Mouse (Mus musculus): ENCODE data around the gene Tmem94. TPM values are rescaled to one million over a fixed set of nuclear protein-coding genes. Genes with fewer than 3 reads are reported as not detected.

Gene Tmem94
- total RNA-seq, 1 experiment from 2014 or later: 23.2 TPM

DNA sequence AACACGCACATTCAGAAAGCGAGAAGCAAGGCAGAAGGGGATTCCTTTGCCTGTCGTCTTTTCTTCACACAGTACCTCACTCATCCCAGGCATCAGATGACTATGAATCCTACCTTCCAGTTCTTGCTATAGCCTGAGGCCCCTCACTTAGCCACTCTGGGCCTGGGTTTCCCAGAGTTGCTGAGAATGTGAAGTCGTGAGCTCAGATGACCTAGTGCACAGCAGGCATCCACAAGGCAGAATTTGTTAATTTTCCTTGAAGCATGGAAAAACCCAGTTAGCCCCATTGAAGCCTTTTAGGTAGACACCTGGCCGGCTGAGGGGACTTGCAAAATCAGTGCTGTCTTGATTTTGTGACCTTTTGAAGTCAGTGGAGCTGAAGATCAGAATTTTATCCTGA lies 61.3 kb downstream of the Tmem94 start:
- no peak for ATAC-seq (replicated peaks; ENCODE audit: low read depth, poor library complexity, severe bottlenecking)

DNA sequence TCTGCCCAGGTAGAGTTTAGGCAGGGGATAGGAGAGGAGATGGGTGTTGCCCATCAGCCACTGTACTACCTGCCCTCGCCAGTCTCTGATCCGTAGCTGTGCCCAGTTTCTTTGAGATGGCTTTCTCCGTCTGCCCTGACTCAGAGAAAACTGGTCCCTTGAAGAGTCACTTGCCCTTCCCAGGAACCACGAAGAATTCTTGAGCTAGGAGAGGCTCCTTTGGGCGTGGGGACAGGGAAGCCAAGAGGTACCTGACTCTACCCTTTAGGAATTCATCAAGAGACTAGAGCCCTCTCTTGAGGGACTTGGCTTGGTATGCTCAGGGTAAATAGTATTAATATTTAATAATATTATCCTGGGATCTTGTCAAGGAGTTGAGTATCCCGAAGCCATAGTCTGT lies 62.4 kb downstream of the Tmem94 start:
- no peak for ATAC-seq (replicated peaks; ENCODE audit: low read depth, poor library complexity, severe bottlenecking)

DNA sequence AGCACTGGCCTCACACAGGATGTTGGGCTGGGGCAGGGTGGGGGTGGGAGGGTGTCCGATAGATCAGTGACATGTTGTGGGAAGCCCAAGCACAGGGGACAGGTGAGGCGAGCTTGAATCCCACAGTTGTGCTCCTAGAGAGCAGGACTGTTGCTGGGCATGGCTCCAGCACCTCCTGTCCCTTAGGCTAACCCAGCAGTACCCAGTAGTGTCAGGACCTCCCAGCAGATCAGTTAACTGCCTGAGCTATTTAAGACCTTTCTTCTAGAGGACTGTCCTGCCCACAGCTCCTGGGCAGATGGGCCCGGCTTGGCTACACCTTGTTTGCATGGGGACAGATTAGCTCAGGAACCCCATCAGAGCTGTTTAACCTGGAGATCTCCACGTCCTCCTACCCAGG lies 63.8 kb downstream of the Tmem94 start:
- ATAC-seq (replicated peaks; ENCODE audit: low read depth, poor library complexity, severe bottlenecking): no peak

DNA sequence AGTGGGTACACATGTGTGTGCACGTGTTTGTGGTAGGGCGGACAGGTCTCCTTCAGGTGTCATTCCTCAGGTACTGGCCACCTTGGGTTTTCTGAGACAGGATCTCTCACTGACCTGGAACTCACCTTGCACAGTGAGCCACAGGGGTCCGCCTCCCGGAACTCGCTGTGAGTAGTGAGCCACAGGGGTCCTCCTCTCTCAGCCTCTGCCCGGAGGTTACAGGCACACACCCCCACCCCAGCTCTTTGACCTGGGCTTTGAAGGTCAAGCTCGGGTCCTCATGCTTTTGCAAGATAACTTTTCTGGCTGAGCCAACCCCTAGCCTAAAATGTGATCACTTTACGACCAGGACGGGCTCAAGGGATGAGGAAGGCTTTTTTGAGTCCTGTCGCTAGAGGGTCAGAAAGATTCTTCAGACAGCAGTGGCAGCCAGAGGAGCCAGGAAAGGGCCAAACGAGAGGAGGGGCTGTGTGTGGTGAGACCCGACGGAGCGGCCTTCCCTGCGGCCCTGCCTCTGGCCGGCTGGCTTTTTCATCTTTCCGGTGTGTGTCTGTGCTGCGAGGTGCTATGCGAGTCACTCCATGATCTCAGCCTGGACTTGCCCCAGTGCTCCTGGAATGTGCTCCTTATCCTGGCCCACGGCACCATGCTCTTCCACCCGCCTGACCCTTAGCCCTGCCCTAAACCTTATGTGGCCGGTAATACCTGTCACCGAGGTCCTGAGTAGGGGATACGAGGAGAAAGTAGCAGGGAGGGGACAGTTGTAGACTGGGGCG lies 65.5 kb downstream of the Tmem94 start:
- ATAC-seq (replicated peaks; ENCODE audit: low read depth, poor library complexity, severe bottlenecking): no peak

DNA sequence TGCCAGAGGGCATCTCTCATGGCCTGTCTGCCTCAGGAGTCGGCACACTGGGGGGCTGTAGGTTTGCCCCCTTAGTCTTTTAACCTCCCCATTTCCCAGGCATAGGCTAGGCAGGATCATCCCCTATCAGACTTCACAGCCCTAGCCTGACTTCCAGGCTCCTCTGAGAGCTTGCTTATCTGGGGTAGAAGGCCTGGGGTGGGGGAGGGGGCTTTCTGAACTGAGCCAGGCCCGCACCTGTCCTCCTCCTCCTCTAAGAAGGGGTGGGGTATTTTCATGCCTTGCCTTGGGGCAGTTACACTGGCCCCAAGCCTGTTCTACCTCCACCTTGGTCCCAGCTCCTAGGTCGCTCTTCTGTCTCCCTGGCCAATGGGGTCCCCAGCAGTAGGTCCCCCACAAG lies 66.3 kb downstream of the Tmem94 start:
- no peak for ATAC-seq (replicated peaks; ENCODE audit: low read depth, poor library complexity, severe bottlenecking)

- ATAC-seq (replicated peaks; ENCODE audit: low read depth, poor library complexity, severe bottlenecking): no peak
Measured at GRCm38 (mm10) chr11:115832064-115832463, 66.8 kb downstream of the Tmem94 start.

GRCm38 (mm10) chr11:115832523-115832922 lies 67.3 kb downstream of the Tmem94 start:
- no peak for ATAC-seq (replicated peaks; ENCODE audit: low read depth, poor library complexity, severe bottlenecking)

DNA sequence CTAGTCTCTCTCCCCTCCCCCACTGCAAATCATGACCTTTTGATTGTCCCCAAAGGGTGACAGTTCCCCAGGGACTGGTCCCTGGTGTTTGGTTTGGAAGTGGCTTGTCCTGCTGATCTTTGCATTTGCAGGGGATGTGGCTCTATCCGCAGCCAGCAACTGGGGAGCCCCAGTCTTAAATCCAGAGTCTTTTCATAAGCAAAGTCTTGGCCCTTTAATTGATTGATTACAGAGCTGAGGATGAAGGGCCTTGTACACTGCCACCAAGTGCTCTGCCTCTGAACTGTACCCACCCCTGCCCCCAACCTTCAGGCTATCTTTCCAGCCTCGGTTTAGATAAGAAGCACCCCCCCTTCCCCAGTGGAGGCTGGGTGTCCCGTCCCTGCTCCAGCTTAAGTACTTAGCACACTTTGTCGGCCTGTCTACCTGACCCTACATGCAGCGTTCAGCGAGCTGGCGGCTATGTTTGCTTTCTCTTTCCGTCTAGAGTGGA lies 67.8 kb downstream of the Tmem94 start:
- no peak for ATAC-seq (replicated peaks; ENCODE audit: low read depth, poor library complexity, severe bottlenecking)

- ATAC-seq (replicated peaks; ENCODE audit: low read depth, poor library complexity, severe bottlenecking): no peak
Measured at GRCm38 (mm10) chr11:115834033-115834432, 68.8 kb downstream of the Tmem94 start.

GRCm38 (mm10) chr11:115836656-115837395 lies 71.6 kb downstream of the Tmem94 start:
- no peak for ATAC-seq (replicated peaks; ENCODE audit: low read depth, poor library complexity, severe bottlenecking)

- ATAC-seq (replicated peaks; ENCODE audit: low read depth, poor library complexity, severe bottlenecking): no peak
Measured at GRCm38 (mm10) chr11:115837606-115838345, 72.5 kb downstream of the Tmem94 start.

DNA sequence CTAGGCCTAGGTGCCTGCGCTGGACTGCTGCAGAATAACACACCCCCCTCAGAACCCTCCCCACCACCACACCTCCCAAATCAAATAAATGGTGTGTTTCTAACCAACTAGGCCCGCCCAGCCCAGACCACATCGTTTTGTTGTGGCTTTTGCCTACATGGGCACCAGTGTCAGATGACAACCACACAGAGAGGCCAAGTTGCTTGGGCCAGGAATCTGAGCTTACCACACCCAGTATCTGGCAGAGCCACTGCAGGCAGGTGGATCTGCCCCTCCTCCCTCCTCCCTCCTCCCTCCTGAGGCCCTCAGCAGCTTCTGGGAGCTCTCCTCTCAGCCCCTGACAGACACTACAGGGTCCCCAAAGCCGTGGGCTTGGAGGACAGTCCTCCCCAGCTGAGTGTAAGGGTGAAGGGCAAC lies 73.7 kb downstream of the Tmem94 start:
- ATAC-seq (replicated peaks; ENCODE audit: low read depth, poor library complexity, severe bottlenecking): peak; percentile 48

GRCm38 (mm10) chr11:115839732-115840131 lies 74.5 kb downstream of the Tmem94 start:
- ATAC-seq (replicated peaks; ENCODE audit: low read depth, poor library complexity, severe bottlenecking): no peak

DNA sequence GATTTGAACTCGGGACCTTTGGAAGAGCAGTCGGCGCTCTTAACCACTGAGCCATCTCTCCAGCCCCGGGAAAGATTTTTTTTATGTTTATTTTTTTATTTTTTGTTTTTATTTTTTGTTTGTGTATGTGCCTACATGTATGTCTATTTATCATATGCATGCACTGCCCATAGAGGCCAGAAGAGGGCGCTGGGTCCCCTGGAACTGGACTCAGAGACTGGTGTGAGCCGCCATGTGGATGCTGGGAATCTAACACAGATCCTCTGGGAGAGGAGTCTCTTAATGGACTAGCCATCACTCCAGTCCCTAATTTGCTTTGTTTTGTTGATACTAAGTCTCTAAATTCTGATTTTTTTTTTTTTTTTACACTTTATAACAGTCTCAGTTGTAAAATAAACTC lies 75.8 kb downstream of the Tmem94 start:
- no peak for ATAC-seq (replicated peaks; ENCODE audit: low read depth, poor library complexity, severe bottlenecking)

GRCm38 (mm10) chr11:115841961-115842550 lies 76.8 kb downstream of the Tmem94 start:
- peak; percentile 63; the same call in 1 of the 2 replicates for ATAC-seq (replicated peaks; ENCODE audit: low read depth, poor library complexity, severe bottlenecking)

GRCm38 (mm10) chr11:115843141-115843890 lies 78.1 kb downstream of the Tmem94 start:
- ATAC-seq (replicated peaks; ENCODE audit: low read depth, poor library complexity, severe bottlenecking): no peak

GRCm38 (mm10) chr11:115843891-115844239 lies 78.6 kb downstream of the Tmem94 start:
- ATAC-seq (replicated peaks; ENCODE audit: low read depth, poor library complexity, severe bottlenecking): no peak

DNA sequence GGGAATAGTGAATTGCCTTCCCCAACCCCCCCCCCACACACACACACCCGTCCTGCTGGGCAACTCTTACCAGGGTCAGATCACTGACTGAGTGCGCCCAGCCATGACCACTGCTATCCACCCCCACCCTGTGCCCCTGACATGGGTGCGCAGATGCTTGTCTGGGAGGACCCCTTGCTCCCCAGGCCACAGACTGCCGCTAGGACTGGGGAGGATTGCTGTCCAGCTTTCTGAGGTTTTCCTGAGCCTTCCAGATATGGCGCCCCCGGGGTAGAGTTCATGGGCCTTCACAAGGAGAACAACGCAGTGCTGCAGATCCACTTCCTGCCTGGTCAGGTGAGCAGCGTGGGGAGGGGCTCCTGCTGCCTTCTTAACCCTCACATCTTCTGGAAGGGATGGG lies 79.0 kb downstream of the Tmem94 start:
- no peak for ATAC-seq (replicated peaks; ENCODE audit: low read depth, poor library complexity, severe bottlenecking)

- ATAC-seq (replicated peaks; ENCODE audit: low read depth, poor library complexity, severe bottlenecking): no peak
Measured at GRCm38 (mm10) chr11:115845819-115846218, 80.6 kb downstream of the Tmem94 start.
